Mouse (Mus musculus): ENCODE results near the gene Tent5c. TPM values are rescaled to one million over a fixed set of nuclear protein-coding genes. Genes with fewer than 3 reads are reported as not detected.
A peak's percentile ranks its signal among the peaks of the same experiment; 100 is the strongest.

The Tent5c gene
- polyA plus RNA-seq (2015; fragmentation: Nextera tagmentation; extraction: Ambion mirVana): 3.0 and 3.4 TPM in 2 replicates

- Histone ChIP-seq H3K4me3 (peak within 1 kb of the TSS; percentile 63), H3K27ac (no peak within 1 kb of the TSS), H3K9me3 (replicated peaks) (no peaks in the 10 kb centered on the region), H3K36me3 (ENCODE audit: poor library complexity, severe bottlenecking) (no peaks in the 10 kb centered on the region), H3K9ac (peak within 1 kb of the TSS; percentile 56), H3K4me1 (peaks cover 11% of the 10 kb centered on the region), H3K27me3 (peaks cover 47% of the 10 kb centered on the region), H3K4me2 (peak within 1 kb of the TSS; percentile 97)
- under 1% methylated on average over 42 of the region's 73 CpGs for WGBS
- ATAC-seq: peak; percentile 91
Measured at GRCm38 (mm10) chr3:100489133-100490009, at the start of gene Tent5c. TSS of gene Tent5c (minus strand) at chr3:100489324.

- 94% methylated on average over 2 of the region's 2 CpGs for WGBS
- no peak for ATAC-seq
Measured at GRCm38 (mm10) chr3:100536686-100537085, 47.6 kb upstream of the Tent5c start.

GRCm38 (mm10) chr3:100535902-100536301, 46.8 kb upstream of the Tent5c start:
- Histone ChIP-seq H3K9me3 (replicated peaks) (no peaks in the 10 kb centered on the region), H3K27me3 (no peaks in the 10 kb centered on the region), H3K36me3 (ENCODE audit: poor library complexity, severe bottlenecking) (no peaks in the 10 kb centered on the region), H3K4me1 (no peaks in the 10 kb centered on the region), H3K4me2 (no peak overlapping the region), H3K9ac (no peak overlapping the region), H3K27ac (no peak overlapping the region), H3K4me3 (no peak overlapping the region)
- no peak for ATAC-seq
- 81% methylated on average over 4 of the region's 4 CpGs for WGBS

More at GRCm38 (mm10) chr3:100536686-100537085, 47.6 kb upstream of the Tent5c start:
- Histone ChIP-seq H3K4me3 (no peak overlapping the region), H3K36me3 (ENCODE audit: poor library complexity, severe bottlenecking) (no peaks in the 10 kb centered on the region), H3K4me1 (no peaks in the 10 kb centered on the region), H3K27me3 (no peaks in the 10 kb centered on the region), H3K9me3 (replicated peaks) (no peaks in the 10 kb centered on the region), H3K4me2 (no peak overlapping the region), H3K9ac (no peak overlapping the region), H3K27ac (no peak overlapping the region)

GRCm38 (mm10) chr3:100535298-100535697, 46.2 kb upstream of the Tent5c start:
- Histone ChIP-seq H3K9ac (no peak overlapping the region), H3K9me3 (replicated peaks) (no peaks in the 10 kb centered on the region), H3K36me3 (ENCODE audit: poor library complexity, severe bottlenecking) (no peaks in the 10 kb centered on the region), H3K4me2 (no peak overlapping the region), H3K4me3 (no peak overlapping the region), H3K27ac (no peak overlapping the region), H3K4me1 (no peaks in the 10 kb centered on the region), H3K27me3 (no peaks in the 10 kb centered on the region)
- 52% methylated on average over 3 of the region's 3 CpGs for WGBS
- ATAC-seq: no peak

GRCm38 (mm10) chr3:100534394-100534793, 45.3 kb upstream of the Tent5c start:
- no peak overlapping the region for H3K4me3 ChIP-seq
- H3K27me3 ChIP-seq: no peaks in the 10 kb centered on the region
- H3K27ac ChIP-seq: no peak overlapping the region
- H3K36me3 ChIP-seq (ENCODE audit: poor library complexity, severe bottlenecking): no peaks in the 10 kb centered on the region
- H3K4me2 ChIP-seq: no peak overlapping the region
- 78% methylated on average over 3 of the region's 3 CpGs for WGBS
- ATAC-seq: no peak
- H3K4me1 ChIP-seq: no peaks in the 10 kb centered on the region
- no peaks in the 10 kb centered on the region for H3K9me3 ChIP-seq (replicated peaks)
- H3K9ac ChIP-seq: no peak overlapping the region

- no peak for ATAC-seq
- Histone ChIP-seq H3K36me3 (ENCODE audit: poor library complexity, severe bottlenecking) (no peaks in the 10 kb centered on the region), H3K9ac (no peak overlapping the region), H3K4me1 (no peaks in the 10 kb centered on the region), H3K27ac (no peak overlapping the region), H3K27me3 (no peaks in the 10 kb centered on the region), H3K4me2 (no peak overlapping the region), H3K4me3 (no peak overlapping the region), H3K9me3 (replicated peaks) (no peaks in the 10 kb centered on the region)
Measured at GRCm38 (mm10) chr3:100533429-100533828, 44.3 kb upstream of the Tent5c start.

GRCm38 (mm10) chr3:100530919-100531318, 41.8 kb upstream of the Tent5c start:
- Histone ChIP-seq H3K27me3 (no peaks in the 10 kb centered on the region), H3K9ac (no peak overlapping the region), H3K4me1 (no peaks in the 10 kb centered on the region), H3K36me3 (ENCODE audit: poor library complexity, severe bottlenecking) (no peaks in the 10 kb centered on the region), H3K27ac (no peak overlapping the region), H3K4me3 (no peak overlapping the region), H3K4me2 (no peak overlapping the region), H3K9me3 (replicated peaks) (no peaks in the 10 kb centered on the region)
- WGBS: 95% methylated on average over 5 of the region's 5 CpGs
- no peak for ATAC-seq

- H3K9me3 ChIP-seq (replicated peaks): no peaks in the 10 kb centered on the region
- H3K36me3 ChIP-seq (ENCODE audit: poor library complexity, severe bottlenecking): no peaks in the 10 kb centered on the region
- no peak overlapping the region for H3K9ac ChIP-seq
- H3K27me3 ChIP-seq: no peaks in the 10 kb centered on the region
- 89% methylated on average over 7 of the region's 7 CpGs for WGBS
- no peaks in the 10 kb centered on the region for H3K4me1 ChIP-seq
- no peak overlapping the region for H3K4me2 ChIP-seq
- no peak for ATAC-seq
- H3K4me3 ChIP-seq: no peak overlapping the region
- H3K27ac ChIP-seq: no peak overlapping the region
Measured at GRCm38 (mm10) chr3:100530244-100530788, 41.2 kb upstream of the Tent5c start.

GRCm38 (mm10) chr3:100522671-100523070, 33.5 kb upstream of the Tent5c start:
- Histone ChIP-seq H3K36me3 (ENCODE audit: poor library complexity, severe bottlenecking) (no peaks in the 10 kb centered on the region), H3K9ac (no peak overlapping the region), H3K4me1 (no peaks in the 10 kb centered on the region), H3K27me3 (no peaks in the 10 kb centered on the region), H3K4me2 (no peak overlapping the region), H3K4me3 (no peak overlapping the region), H3K27ac (no peak overlapping the region), H3K9me3 (replicated peaks) (no peaks in the 10 kb centered on the region)
- WGBS: 81% methylated on average over 7 of the region's 7 CpGs
- ATAC-seq: no peak

GRCm38 (mm10) chr3:100521626-100522025, 32.5 kb upstream of the Tent5c start:
- no peak overlapping the region for H3K4me3 ChIP-seq
- H3K4me2 ChIP-seq: no peak overlapping the region
- no peaks in the 10 kb centered on the region for H3K36me3 ChIP-seq (ENCODE audit: poor library complexity, severe bottlenecking)
- no peak overlapping the region for H3K27ac ChIP-seq
- no peaks in the 10 kb centered on the region for H3K9me3 ChIP-seq (replicated peaks)
- H3K27me3 ChIP-seq: no peaks in the 10 kb centered on the region
- no peak overlapping the region for H3K9ac ChIP-seq
- no peaks in the 10 kb centered on the region for H3K4me1 ChIP-seq
- ATAC-seq: no peak
- 85% methylated on average over 1 of the region's 1 CpGs for WGBS

GRCm38 (mm10) chr3:100515754-100516141, 26.6 kb upstream of the Tent5c start:
- ATAC-seq: no peak
- Histone ChIP-seq H3K27ac (no peak overlapping the region), H3K9me3 (replicated peaks) (no peaks in the 10 kb centered on the region), H3K4me3 (no peak overlapping the region), H3K27me3 (no peaks in the 10 kb centered on the region), H3K4me1 (no peaks in the 10 kb centered on the region), H3K9ac (no peak overlapping the region), H3K36me3 (ENCODE audit: poor library complexity, severe bottlenecking) (no peaks in the 10 kb centered on the region), H3K4me2 (no peak overlapping the region)
- 90% methylated on average over 5 of the region's 5 CpGs for WGBS

GRCm38 (mm10) chr3:100515093-100515753, 26.1 kb upstream of the Tent5c start:
- H3K27me3 ChIP-seq: no peaks in the 10 kb centered on the region
- H3K9me3 ChIP-seq (replicated peaks): no peaks in the 10 kb centered on the region
- no peak overlapping the region for H3K4me2 ChIP-seq
- H3K36me3 ChIP-seq (ENCODE audit: poor library complexity, severe bottlenecking): no peaks in the 10 kb centered on the region
- WGBS: 68% methylated on average over 8 of the region's 8 CpGs
- H3K4me3 ChIP-seq: no peak overlapping the region
- H3K27ac ChIP-seq: no peak overlapping the region
- H3K9ac ChIP-seq: no peak overlapping the region
- no peak for ATAC-seq
- no peaks in the 10 kb centered on the region for H3K4me1 ChIP-seq

Measured in forebrain, embryonic 13.5 days (tissue).